Mouse (Mus musculus) kidney, embryonic 15.5 days (tissue): ENCODE measurements around the gene Cdk2ap2. TPM values are rescaled to one million over a fixed set of nuclear protein-coding genes. Genes with fewer than 3 reads are reported as not detected.

Experiments used
- ATAC-seq: fragments of 200-750 bp; cut with Nextera tagmentation; replicated peaks from 2 replicates; pipeline ENCODE4 v1.8.0; 2017; ENCODE audit warnings: moderate TSS enrichment; ENCODE audit not compliant: low FRiP score
- H3K27ac ChIP-seq: fragments of 300-500 bp; sonication (generic); 2 replicates; pipeline ENCODE4 v1.5.1; 2015; ENCODE audit warnings: mild to moderate bottlenecking, inconsistent platforms
- H3K27me3 ChIP-seq: fragments of 300-500 bp; sonication (generic); 2 replicates; pipeline ENCODE4 v1.6.1; 2015; ENCODE audit warnings: inconsistent platforms
- H3K36me3 ChIP-seq: fragments of 300-500 bp; sonication (generic); 2 replicates; pipeline ENCODE4 v1.6.1; 2015; ENCODE audit warnings: inconsistent platforms
- H3K4me1 ChIP-seq: fragments of 300-500 bp; sonication (generic); 2 replicates; pipeline ENCODE4 v1.6.1; 2015; ENCODE audit warnings: inconsistent platforms
- H3K4me2 ChIP-seq: fragments of 300-500 bp; sonication (generic); 2 replicates; pipeline ENCODE4 v1.6.1; 2015; ENCODE audit warnings: moderate library complexity, mild to moderate bottlenecking, inconsistent platforms
- H3K4me3 ChIP-seq: fragments of 300-500 bp; sonication (generic); replicated peaks from 2 replicates; pipeline ENCODE4 v1.5.1; 2015; ENCODE audit warnings: mild to moderate bottlenecking, inconsistent platforms
- H3K9ac ChIP-seq: fragments of 300-500 bp; sonication (generic); 2 replicates; pipeline ENCODE4 v1.6.1; 2015; ENCODE audit warnings: mild to moderate bottlenecking, inconsistent platforms
- H3K9me3 ChIP-seq: fragments of 300-500 bp; sonication (generic); replicated peaks from 2 replicates; pipeline ENCODE4 v1.6.1; 2016; ENCODE audit warnings: inconsistent platforms
- WGBS: fragments of 180-500 bp; shearing (Covaris S2); methylation state at CpG from one replicate; pipeline ENCODE4 v1.1.7; 2015; ENCODE audit warnings: mixed read lengths; 5-methylcytosine and 5-hydroxymethylcytosine counted together
- polyA plus RNA-seq: library from polyadenylated mRNA; unstranded; fragments of >200 nt; fragmentation: Nextera tagmentation; extraction: Ambion mirVana; gene quantifications from 2 replicates; pipeline ENCODE4 v1.2.1, GENCODE M21; 2015

The Cdk2ap2 gene
- polyA plus RNA-seq, 1 experiment from 2014 or later, result 117 TPM

GRCm38 (mm10) chr19:4087090-4087489 lies 9.9 kb upstream of the Cdk2ap2 start:
- Histone ChIP-seq H3K9ac (no peak overlapping the region), H3K27me3 (peaks cover 3% of the 10 kb centered on the region; the same call in 1 of the 2 replicates), H3K27ac (no peak overlapping the region), H3K9me3 (no peaks in the 10 kb centered on the region), H3K4me3 (no peak overlapping the region), H3K4me1 (0 out of 2 replicates have a peak, but pooled peaks cover 4% of the 10 kb centered on the region), H3K36me3 (no peaks in the 10 kb centered on the region), H3K4me2 (no peak overlapping the region)
- WGBS, result 79% methylated on average over 5 of the region's 5 CpGs
- ATAC-seq, result no peak

- H3K9ac ChIP-seq, result no peak overlapping the region
- no peaks in the 10 kb centered on the region for H3K36me3 ChIP-seq
- no peaks in the 10 kb centered on the region for H3K27me3 ChIP-seq
- no peaks in the 10 kb centered on the region for H3K9me3 ChIP-seq
- no peak overlapping the region for H3K27ac ChIP-seq
- H3K4me3 ChIP-seq, result no peak overlapping the region
- no peak overlapping the region for H3K4me2 ChIP-seq
- H3K4me1 ChIP-seq, result 0 out of 2 replicates have a peak, but pooled peaks cover 4% of the 10 kb centered on the region
- no peak for ATAC-seq
- 48% methylated on average over 5 of the region's 5 CpGs for WGBS
Observed at GRCm38 (mm10) chr19:4088146-4088545, 8.8 kb upstream of the Cdk2ap2 start.

GRCm38 (mm10) chr19:4089128-4089527 lies 7.9 kb upstream of the Cdk2ap2 start:
- H3K36me3 ChIP-seq, result no peaks in the 10 kb centered on the region
- H3K27me3 ChIP-seq, result no peaks in the 10 kb centered on the region
- no peaks in the 10 kb centered on the region for H3K9me3 ChIP-seq
- ATAC-seq, result no peak
- no peak overlapping the region for H3K4me3 ChIP-seq
- H3K27ac ChIP-seq, result no peak overlapping the region
- no peak overlapping the region for H3K4me2 ChIP-seq
- no peak overlapping the region for H3K9ac ChIP-seq
- WGBS, result 78% methylated on average over 6 of the region's 6 CpGs
- no peaks in the 10 kb centered on the region for H3K4me1 ChIP-seq

- no peaks in the 10 kb centered on the region for H3K4me1 ChIP-seq
- no peak for ATAC-seq
- H3K4me3 ChIP-seq, result no peak overlapping the region
- H3K27me3 ChIP-seq, result no peaks in the 10 kb centered on the region
- H3K27ac ChIP-seq, result no peak overlapping the region
- 93% methylated on average over 3 of the region's 3 CpGs for WGBS
- H3K4me2 ChIP-seq, result no peak overlapping the region
- no peaks in the 10 kb centered on the region for H3K9me3 ChIP-seq
- H3K9ac ChIP-seq, result no peak overlapping the region
- no peaks in the 10 kb centered on the region for H3K36me3 ChIP-seq
Observed at GRCm38 (mm10) chr19:4090446-4090845, 6.5 kb upstream of the Cdk2ap2 start.

GRCm38 (mm10) chr19:4091383-4091782 lies 5.6 kb upstream of the Cdk2ap2 start:
- peaks cover 6% of the 10 kb centered on the region for H3K4me1 ChIP-seq
- no peak overlapping the region for H3K4me2 ChIP-seq
- H3K4me3 ChIP-seq, result no peak overlapping the region
- H3K36me3 ChIP-seq, result no peaks in the 10 kb centered on the region
- no peaks in the 10 kb centered on the region for H3K9me3 ChIP-seq
- no peak overlapping the region for H3K27ac ChIP-seq
- ATAC-seq, result no peak
- no peaks in the 10 kb centered on the region for H3K27me3 ChIP-seq
- WGBS, result 57% methylated on average over 2 of the region's 2 CpGs
- H3K9ac ChIP-seq, result no peak overlapping the region

- H3K4me1 ChIP-seq, result peaks cover 12% of the 10 kb centered on the region
- H3K4me3 ChIP-seq, result no peak overlapping the region
- no peak for ATAC-seq
- H3K36me3 ChIP-seq, result no peaks in the 10 kb centered on the region
- H3K4me2 ChIP-seq, result no peak overlapping the region
- no peak overlapping the region for H3K27ac ChIP-seq
- 43% methylated on average over 3 of the region's 3 CpGs for WGBS
- no peak overlapping the region for H3K9ac ChIP-seq
- no peaks in the 10 kb centered on the region for H3K9me3 ChIP-seq
- no peaks in the 10 kb centered on the region for H3K27me3 ChIP-seq
Observed at GRCm38 (mm10) chr19:4092750-4093149, 4.2 kb upstream of the Cdk2ap2 start.

GRCm38 (mm10) chr19:4093772-4094171 lies 3.2 kb upstream of the Cdk2ap2 start:
- H3K4me2 ChIP-seq, result no peak overlapping the region
- no peak overlapping the region for H3K4me3 ChIP-seq
- ATAC-seq, result no peak
- no peaks in the 10 kb centered on the region for H3K27me3 ChIP-seq
- 59% methylated on average over 7 of the region's 7 CpGs for WGBS
- H3K9me3 ChIP-seq, result no peaks in the 10 kb centered on the region
- H3K4me1 ChIP-seq, result peaks cover 22% of the 10 kb centered on the region
- H3K36me3 ChIP-seq, result no peaks in the 10 kb centered on the region
- no peak overlapping the region for H3K9ac ChIP-seq
- H3K27ac ChIP-seq, result no peak overlapping the region

GRCm38 (mm10) chr19:4094348-4094747 lies 2.6 kb upstream of the Cdk2ap2 start:
- Histone ChIP-seq H3K9me3 (no peaks in the 10 kb centered on the region), H3K36me3 (no peaks in the 10 kb centered on the region), H3K9ac (no peak overlapping the region), H3K4me1 (peaks cover 28% of the 10 kb centered on the region), H3K4me2 (no peak overlapping the region), H3K27ac (no peak overlapping the region), H3K4me3 (no peak overlapping the region), H3K27me3 (no peaks in the 10 kb centered on the region)
- no peak for ATAC-seq
- WGBS, result 80% methylated on average over 3 of the region's 3 CpGs

GRCm38 (mm10) chr19:4094774-4095303 lies 2.1 kb upstream of the Cdk2ap2 start:
- Histone ChIP-seq H3K9me3 (no peaks in the 10 kb centered on the region), H3K9ac (no peak overlapping the region)
- ATAC-seq, result no peak

GRCm38 (mm10) chr19:4095802-4096201 lies 1.2 kb upstream of the Cdk2ap2 start:
- no peak overlapping the region for H3K9ac ChIP-seq
- peak overlapping the region; percentile 81 for H3K4me2 ChIP-seq
- no peak overlapping the region for H3K4me3 ChIP-seq

More at GRCm38 (mm10) chr19:4094774-4095303, 2.1 kb upstream of the Cdk2ap2 start:
- Histone ChIP-seq H3K4me2 (no peak overlapping the region), H3K4me3 (no peak overlapping the region), H3K27me3 (no peaks in the 10 kb centered on the region), H3K36me3 (no peaks in the 10 kb centered on the region), H3K4me1 (peaks cover 33% of the 10 kb centered on the region), H3K27ac (no peak overlapping the region)
- WGBS, result 77% methylated on average over 5 of the region's 5 CpGs

GRCm38 (mm10) chr19:4097441-4097825 lies 451 bp downstream of the Cdk2ap2 start:
- Histone ChIP-seq H3K4me3 (peak overlapping the region; percentile 65), H3K36me3 (0 out of 2 replicates have a peak, but pooled peaks cover 3% of the 10 kb centered on the region), H3K9me3 (no peaks in the 10 kb centered on the region), H3K4me1 (peaks cover 52% of the 10 kb centered on the region), H3K27ac (peak overlapping the region; percentile 91), H3K4me2 (peak overlapping the region; percentile 81), H3K9ac (peak overlapping the region; percentile 53), H3K27me3 (peaks cover 24% of the 10 kb centered on the region)
- WGBS, result 2% methylated on average over 21 of the region's 21 CpGs
- ATAC-seq, result peak; percentile 57

More at GRCm38 (mm10) chr19:4095802-4096201, 1.2 kb upstream of the Cdk2ap2 start:
- no peaks in the 10 kb centered on the region for H3K9me3 ChIP-seq
- peaks cover 43% of the 10 kb centered on the region for H3K4me1 ChIP-seq
- no peaks in the 10 kb centered on the region for H3K36me3 ChIP-seq
- no peak for ATAC-seq
- WGBS, result 68% methylated on average over 3 of the region's 3 CpGs
- no peak overlapping the region for H3K27ac ChIP-seq
- peaks cover 9% of the 10 kb centered on the region for H3K27me3 ChIP-seq

GRCm38 (mm10) chr19:4098426-4098825 lies 1.4 kb downstream of the Cdk2ap2 start:
- Histone ChIP-seq H3K27me3 (peaks cover 34% of the 10 kb centered on the region), H3K4me3 (peak overlapping the region; percentile 65; the same call in 1 of the 2 replicates), H3K36me3 (0 out of 2 replicates have a peak, but pooled peaks cover 3% of the 10 kb centered on the region), H3K27ac (no peak overlapping the region), H3K9me3 (no peaks in the 10 kb centered on the region), H3K4me1 (peaks cover 52% of the 10 kb centered on the region), H3K4me2 (peak overlapping the region; percentile 81), H3K9ac (no peak overlapping the region)
- 79% methylated on average over 13 of the region's 13 CpGs for WGBS
- ATAC-seq, result no peak

GRCm38 (mm10) chr19:4099056-4099455 lies 2.1 kb downstream of the Cdk2ap2 start:
- H3K27ac ChIP-seq, result peak overlapping the region; percentile 14
- no peak overlapping the region for H3K9ac ChIP-seq
- 0 out of 2 replicates have a peak, but pooled peaks cover 3% of the 10 kb centered on the region for H3K36me3 ChIP-seq
- peaks cover 52% of the 10 kb centered on the region for H3K4me1 ChIP-seq
- 14% methylated on average over 9 of the region's 9 CpGs for WGBS
- peak overlapping the region; percentile 65 for H3K4me3 ChIP-seq
- peak overlapping the region; percentile 81 for H3K4me2 ChIP-seq
- ATAC-seq, result no peak
- no peaks in the 10 kb centered on the region for H3K9me3 ChIP-seq
- peaks cover 34% of the 10 kb centered on the region for H3K27me3 ChIP-seq
